Mouse (Mus musculus): ENCODE data around the gene Camk2n1. TPM values are rescaled to one million over a fixed set of nuclear protein-coding genes. Genes with fewer than 3 reads are reported as not detected.

The Camk2n1 gene
- polyA plus RNA-seq, 1 experiment from 2014 or later = 6.1 TPM

GRCm38 (mm10) chr4:138495775-138496174 lies 41.7 kb downstream of the Camk2n1 start:
- no peak overlapping the region for H3K4me3 ChIP-seq (ENCODE audit: low read depth, low read length)

GRCm38 (mm10) chr4:138496746-138497520 lies 42.8 kb downstream of the Camk2n1 start:
- no peaks in the 10 kb centered on the region for H3K36me3 ChIP-seq (ENCODE audit: control insufficient read depth, insufficient read depth, low read length)

More at GRCm38 (mm10) chr4:138495775-138496174, 41.7 kb downstream of the Camk2n1 start:
- peak overlapping the region; percentile 6; the same call in 1 of the 2 replicates for H3K4me2 ChIP-seq
- ATAC-seq (ENCODE audit: low FRiP score) (no peak), DNase-seq (ENCODE audit: low spot score, missing footprints) (peak; percentile 88)
- H3K9me3 ChIP-seq (ENCODE audit: control insufficient read depth, low read length) = no peaks in the 10 kb centered on the region
- no peaks in the 10 kb centered on the region for H3K27me3 ChIP-seq (ENCODE audit: control insufficient read depth, insufficient read depth, low read length)
- no peaks in the 10 kb centered on the region for H3K36me3 ChIP-seq (ENCODE audit: control insufficient read depth, insufficient read depth, low read length)
- H3K4me1 ChIP-seq (ENCODE audit: control insufficient read depth, insufficient read depth, low read length) = peaks cover 29% of the 10 kb centered on the region
- WGBS = 8% methylated on average over 13 of the region's 13 CpGs
- H3K9ac ChIP-seq (ENCODE audit: low read length) = peak overlapping the region; percentile 28; the same call in 1 of the 2 replicates
- peak overlapping the region; percentile 15 for H3K27ac ChIP-seq (ENCODE audit: low read depth, low read length)

DNA sequence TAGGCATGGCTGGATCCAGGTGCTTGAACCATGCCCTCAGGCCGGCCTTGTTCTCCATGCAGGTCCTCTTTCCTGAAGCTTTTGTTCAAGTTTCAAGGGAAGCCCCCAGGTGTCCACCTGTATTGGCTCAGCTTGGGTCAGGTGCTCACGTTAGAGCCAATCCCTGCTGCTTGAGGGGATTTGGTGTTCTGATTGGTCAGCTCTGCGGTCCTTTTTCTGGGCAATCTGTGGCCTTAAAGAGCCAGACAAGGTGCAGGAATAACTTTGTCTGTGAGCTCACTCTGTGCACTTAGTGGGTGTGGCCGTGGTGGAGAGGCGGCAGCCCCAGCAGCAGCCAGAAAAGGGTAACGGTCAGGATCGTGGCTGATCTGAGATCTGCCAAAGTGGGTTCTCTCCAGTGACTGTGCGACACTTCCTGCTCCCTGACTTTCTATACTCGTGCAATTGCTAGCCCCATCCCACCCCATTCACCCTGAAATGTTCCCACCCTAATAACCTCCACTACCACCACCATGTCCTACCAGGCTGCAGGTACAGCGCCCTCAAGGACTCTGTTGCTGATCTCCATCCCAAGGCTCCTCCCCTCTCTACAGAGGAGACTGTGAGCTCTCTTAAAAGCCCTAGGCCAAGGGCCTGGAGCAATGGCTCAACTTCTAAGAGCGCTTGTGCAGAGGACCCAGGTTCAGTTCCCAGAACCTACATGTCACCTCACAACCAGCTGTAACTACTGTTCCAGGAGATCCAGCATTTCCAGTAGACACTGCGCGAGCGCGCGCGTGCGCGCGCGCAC lies 45.9 kb downstream of the Camk2n1 start:
- Histone ChIP-seq H3K9me3 (ENCODE audit: control insufficient read depth, low read length) (no peaks in the 10 kb centered on the region), H3K36me3 (ENCODE audit: control insufficient read depth, insufficient read depth, low read length) (no peaks in the 10 kb centered on the region), H3K4me1 (ENCODE audit: control insufficient read depth, insufficient read depth, low read length) (peaks cover 28% of the 10 kb centered on the region), H3K27ac (ENCODE audit: low read depth, low read length) (no peak overlapping the region), H3K27me3 (ENCODE audit: control insufficient read depth, insufficient read depth, low read length) (no peaks in the 10 kb centered on the region), H3K9ac (ENCODE audit: low read length) (no peak overlapping the region), H3K4me3 (ENCODE audit: low read depth, low read length) (no peak overlapping the region), H3K4me2 (no peak overlapping the region)
- ATAC-seq (ENCODE audit: low FRiP score) = no peak
- no peak for DNase-seq (ENCODE audit: low spot score, missing footprints)
- WGBS = 83% methylated on average over 21 of the region's 21 CpGs

More at GRCm38 (mm10) chr4:138496746-138497520, 42.8 kb downstream of the Camk2n1 start:
- no peak overlapping the region for H3K27ac ChIP-seq (ENCODE audit: low read depth, low read length)
- no peaks in the 10 kb centered on the region for H3K9me3 ChIP-seq (ENCODE audit: control insufficient read depth, low read length)
- 73% methylated on average over 22 of the region's 24 CpGs for WGBS
- no peak overlapping the region for H3K9ac ChIP-seq (ENCODE audit: low read length)
- H3K4me1 ChIP-seq (ENCODE audit: control insufficient read depth, insufficient read depth, low read length) = peaks cover 29% of the 10 kb centered on the region
- H3K4me3 ChIP-seq (ENCODE audit: low read depth, low read length) = no peak overlapping the region
- H3K27me3 ChIP-seq (ENCODE audit: control insufficient read depth, insufficient read depth, low read length) = no peaks in the 10 kb centered on the region
- H3K4me2 ChIP-seq = no peak overlapping the region
- DNase-seq (ENCODE audit: low spot score, missing footprints) (peak; percentile 89), ATAC-seq (ENCODE audit: low FRiP score) (0 out of 2 replicates have a peak, but pooled peaks have one; percentile 12)

- H3K9me3 ChIP-seq (ENCODE audit: control insufficient read depth, low read length) = no peaks in the 10 kb centered on the region
- no peaks in the 10 kb centered on the region for H3K36me3 ChIP-seq (ENCODE audit: control insufficient read depth, insufficient read depth, low read length)
- H3K9ac ChIP-seq (ENCODE audit: low read length) = no peak overlapping the region
- no peak overlapping the region for H3K4me3 ChIP-seq (ENCODE audit: low read depth, low read length)
- no peak overlapping the region for H3K4me2 ChIP-seq
- H3K27ac ChIP-seq (ENCODE audit: low read depth, low read length) = no peak overlapping the region
- WGBS = 75% methylated on average over 5 of the region's 5 CpGs
- H3K27me3 ChIP-seq (ENCODE audit: control insufficient read depth, insufficient read depth, low read length) = no peaks in the 10 kb centered on the region
- ATAC-seq (ENCODE audit: low FRiP score) (no peak), DNase-seq (ENCODE audit: low spot score, missing footprints) (no peak)
- peaks cover 23% of the 10 kb centered on the region for H3K4me1 ChIP-seq (ENCODE audit: control insufficient read depth, insufficient read depth, low read length)
Measured at GRCm38 (mm10) chr4:138501048-138501447, 46.9 kb downstream of the Camk2n1 start.

GRCm38 (mm10) chr4:138504632-138505101 lies 50.6 kb downstream of the Camk2n1 start:
- ATAC-seq (ENCODE audit: low FRiP score) = peak; percentile 89
- Histone ChIP-seq H3K9ac (ENCODE audit: low read length) (peak overlapping the region; percentile 17), H3K27me3 (ENCODE audit: control insufficient read depth, insufficient read depth, low read length) (no peaks in the 10 kb centered on the region), H3K4me2 (peak overlapping the region; percentile 38), H3K4me3 (ENCODE audit: low read depth, low read length) (no peak overlapping the region), H3K9me3 (ENCODE audit: control insufficient read depth, low read length) (no peaks in the 10 kb centered on the region), H3K27ac (ENCODE audit: low read depth, low read length) (peak overlapping the region; percentile 42), H3K4me1 (ENCODE audit: control insufficient read depth, insufficient read depth, low read length) (peaks cover 19% of the 10 kb centered on the region), H3K36me3 (ENCODE audit: control insufficient read depth, insufficient read depth, low read length) (no peaks in the 10 kb centered on the region)
- under 1% methylated on average over 16 of the region's 16 CpGs for WGBS
- peak; percentile 95 for DNase-seq (ENCODE audit: low spot score, missing footprints)

- peak overlapping the region; percentile 38 for H3K4me2 ChIP-seq
- H3K4me3 ChIP-seq (ENCODE audit: low read depth, low read length) = no peak overlapping the region
- H3K4me1 ChIP-seq (ENCODE audit: control insufficient read depth, insufficient read depth, low read length) = peaks cover 19% of the 10 kb centered on the region
- peak; percentile 92 for DNase-seq (ENCODE audit: low spot score, missing footprints)
- ATAC-seq (ENCODE audit: low FRiP score) = peak; percentile 72
- H3K9me3 ChIP-seq (ENCODE audit: control insufficient read depth, low read length) = no peaks in the 10 kb centered on the region
- peak overlapping the region; percentile 42 for H3K27ac ChIP-seq (ENCODE audit: low read depth, low read length)
- no peaks in the 10 kb centered on the region for H3K27me3 ChIP-seq (ENCODE audit: control insufficient read depth, insufficient read depth, low read length)
- H3K36me3 ChIP-seq (ENCODE audit: control insufficient read depth, insufficient read depth, low read length) = no peaks in the 10 kb centered on the region
- WGBS = 7% methylated on average over 10 of the region's 10 CpGs
- peak overlapping the region; percentile 17 for H3K9ac ChIP-seq (ENCODE audit: low read length)
Measured at GRCm38 (mm10) chr4:138505171-138505870, 51.2 kb downstream of the Camk2n1 start.

DNA sequence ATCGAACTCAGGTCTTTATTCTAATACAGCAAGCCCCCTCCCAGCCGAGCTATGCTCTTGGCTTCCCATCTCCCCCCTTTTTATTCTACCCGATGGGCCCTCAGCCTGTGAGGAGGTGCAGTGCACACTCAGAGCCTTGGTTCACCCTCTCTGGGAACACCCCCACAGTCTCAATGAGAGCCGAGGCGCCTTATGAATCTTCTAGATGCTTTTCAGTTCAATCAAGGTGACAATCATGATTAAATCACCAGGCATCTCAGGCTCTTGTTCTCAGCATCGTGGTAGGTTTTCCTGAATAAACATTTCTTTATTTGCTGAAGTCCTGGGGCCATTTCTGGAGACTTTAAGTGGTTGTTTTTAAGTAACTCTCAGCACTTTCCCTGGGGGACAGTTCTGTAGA lies 53.8 kb downstream of the Camk2n1 start:
- Histone ChIP-seq H3K9me3 (ENCODE audit: control insufficient read depth, low read length) (no peaks in the 10 kb centered on the region), H3K4me2 (no peak overlapping the region), H3K27me3 (ENCODE audit: control insufficient read depth, insufficient read depth, low read length) (no peaks in the 10 kb centered on the region), H3K27ac (ENCODE audit: low read depth, low read length) (no peak overlapping the region), H3K9ac (ENCODE audit: low read length) (no peak overlapping the region), H3K4me3 (ENCODE audit: low read depth, low read length) (no peak overlapping the region), H3K4me1 (ENCODE audit: control insufficient read depth, insufficient read depth, low read length) (peaks cover 19% of the 10 kb centered on the region), H3K36me3 (ENCODE audit: control insufficient read depth, insufficient read depth, low read length) (no peaks in the 10 kb centered on the region)
- DNase-seq (ENCODE audit: low spot score, missing footprints) = no peak
- no peak for ATAC-seq (ENCODE audit: low FRiP score)
- WGBS = 69% methylated on average over 6 of the region's 6 CpGs
